Mouse (Mus musculus) heart, adult 2 months (tissue): ENCODE measurements around the gene Fcgr2b. TPM values are rescaled to one million over a fixed set of nuclear protein-coding genes. Genes with fewer than 3 reads are reported as not detected.
"Not testable (repeated sequence)": the region's sequence is repeated elsewhere in the genome, so short reads cannot be mapped to it uniquely, and the experiment has no call there.

Experiments
- DNase-seq, 2 experiments: peaks; one replicate each; pipeline ENCODE4 v3.0.0; 2021
- H3K27ac ChIP-seq: fragments of 200-600 bp; 2 replicates; pipeline ENCODE4 v1.8.1; 2022
- H3K27me3 ChIP-seq: fragments of 200-500 bp; 2 replicates; pipeline ENCODE4 v1.6.1; 2012; ENCODE audit warnings: mild to moderate bottlenecking, low read length, inconsistent platforms, mixed read lengths; ENCODE audit not compliant: control insufficient read depth, insufficient read depth
- H3K36me3 ChIP-seq: fragments of 200-500 bp; 2 replicates; pipeline ENCODE4 v1.6.1; 2012; ENCODE audit warnings: low read length, inconsistent platforms; ENCODE audit not compliant: control insufficient read depth, insufficient read depth
- H3K4me1 ChIP-seq: fragments of 200-500 bp; 2 replicates; pipeline ENCODE4 v1.6.1; 2011; ENCODE audit warnings: low read length; ENCODE audit not compliant: control insufficient read depth, insufficient read depth
- H3K4me3 ChIP-seq: fragments of 200-600 bp; 2 replicates; pipeline ENCODE4 v1.8.1; 2022
- H3K79me2 ChIP-seq: fragments of 200-500 bp; replicated peaks from 2 replicates; pipeline ENCODE4 v1.6.1; 2012; ENCODE audit warnings: mild to moderate bottlenecking, inconsistent platforms, low read length, moderate library complexity, mixed read lengths; ENCODE audit not compliant: control insufficient read depth, insufficient read depth
- H3K9ac ChIP-seq: fragments of 200-500 bp; 2 replicates; pipeline ENCODE4 v1.6.1; 2012; ENCODE audit warnings: low read depth, mild to moderate bottlenecking, control low read depth, inconsistent platforms, low read length, mixed read lengths
- CTCF ChIP-seq: fragments of 200-600 bp; IDR thresholded peaks from 2 replicates; pipeline ENCODE4 v1.8.1; 2022; ENCODE audit warnings: antibody characterized with exemption, mild to moderate bottlenecking, moderate library complexity
- EP300 ChIP-seq: fragments of 200-500 bp; IDR thresholded peaks from 2 replicates; pipeline ENCODE4 v1.6.1; 2011; ENCODE audit warnings: low read depth, low read length, control low read depth; ENCODE audit not compliant: insufficient read depth
- POLR2A ChIP-seq: fragments of 200-500 bp; IDR thresholded peaks from 2 replicates; pipeline ENCODE4 v1.6.1; 2011; ENCODE audit warnings: mild to moderate bottlenecking, low read depth, low read length, control low read depth; ENCODE audit not compliant: insufficient read depth
- WGBS: fragments of 180-500 bp; shearing (Covaris S2); methylation state at CpG from one replicate; pipeline ENCODE4 v1.1.7; 2018; 5-methylcytosine and 5-hydroxymethylcytosine counted together
- intact Hi-C: fragments of 180-260 bp; cut with DNase I; formaldehyde crosslinking; loops from one replicate; pipeline ENCODE4 v1.15.1; 2025
- polyA plus RNA-seq: library from polyadenylated mRNA; depleted of rRNA; stranded (reverse); fragments of >200 nt; gene quantifications from 2 replicates; pipeline ENCODE4 v1.2.3, GENCODE M21; 2012
- total RNA-seq, 2 experiments: library from RNA; stranded (reverse); gene quantifications; 2 replicates each; pipeline ENCODE4 v1.2.3; 2021

Fcgr2b gene
- total and polyA plus RNA-seq, 3 experiments, result 7.4 to 10.9 (median 8.4) TPM

- Histone ChIP-seq H3K4me1 (no peaks in the 10 kb centered on the region; the same call in 1 of the 2 replicates), H3K27ac (no peak overlapping the region), H3K27me3 (no peaks in the 10 kb centered on the region), H3K79me2 (no peaks in the 10 kb centered on the region), H3K4me3 (no peak overlapping the region), H3K36me3 (no peaks in the 10 kb centered on the region), H3K9ac (no peak overlapping the region)
- no peak for DNase-seq
- intact Hi-C loops, result loop anchor here (1.0 kb wide), 1 partner anchor 9 kb away; no protein-coding TSS in a partner anchor
- 70% methylated on average over 3 of the region's 3 CpGs for WGBS
- no peak for TF ChIP-seq EP300
- TF ChIP-seq CTCF, result no peak
- no peak for TF ChIP-seq POLR2A
Observed at GRCm38 (mm10) chr1:170950772-170951171, 25.6 kb downstream of the Fcgr2b start.

GRCm38 (mm10) chr1:170944908-170945307, 31.4 kb downstream of the Fcgr2b start:
- DNase-seq, H3K9ac ChIP-seq, H3K4me3 ChIP-seq, H3K4me1 ChIP-seq, H3K36me3 ChIP-seq, H3K27ac ChIP-seq, intact Hi-C loops, H3K79me2 ChIP-seq, H3K27me3 ChIP-seq: not testable (repeated sequence)
- WGBS, result 93% methylated on average over 3 of the region's 9 CpGs

GRCm38 (mm10) chr1:170944151-170944550, 32.2 kb downstream of the Fcgr2b start:
- H3K4me1 ChIP-seq, H3K9ac ChIP-seq, intact Hi-C loops, DNase-seq, H3K27ac ChIP-seq, H3K27me3 ChIP-seq, H3K79me2 ChIP-seq, H3K36me3 ChIP-seq, H3K4me3 ChIP-seq: not testable (repeated sequence)
- 97% methylated on average over 9 of the region's 9 CpGs for WGBS

- no peaks in the 10 kb centered on the region for H3K4me1 ChIP-seq
- H3K36me3 ChIP-seq, result no peaks in the 10 kb centered on the region
- DNase-seq, result peak in 1 of 2 experiments; percentile 46
- H3K27ac ChIP-seq, result no peak overlapping the region
- intact Hi-C loops, result no loop called here
- WGBS, result 81% methylated on average over 12 of the region's 12 CpGs
- H3K79me2 ChIP-seq, result no peaks in the 10 kb centered on the region
- H3K9ac ChIP-seq, result no peak overlapping the region
- TF ChIP-seq EP300 (no peak), POLR2A (no peak), CTCF (no peak)
- no peaks in the 10 kb centered on the region for H3K27me3 ChIP-seq
- no peak overlapping the region for H3K4me3 ChIP-seq
Observed at GRCm38 (mm10) chr1:170939255-170939654, 37.1 kb downstream of the Fcgr2b start.

GRCm38 (mm10) chr1:170934383-170934782, 42.0 kb downstream of the Fcgr2b start:
- Histone ChIP-seq H3K27me3 (no peaks in the 10 kb centered on the region), H3K27ac (no peak overlapping the region), H3K36me3 (no peaks in the 10 kb centered on the region), H3K4me3 (no peak overlapping the region), H3K79me2 (no peaks in the 10 kb centered on the region), H3K4me1 (no peaks in the 10 kb centered on the region), H3K9ac (no peak overlapping the region)
- 51% methylated on average over 2 of the region's 2 CpGs for WGBS
- TF ChIP-seq CTCF (no peak), POLR2A (no peak)
- no peak for DNase-seq
- intact Hi-C loops, result no loop called here

GRCm38 (mm10) chr1:170933940-170934339, 42.4 kb downstream of the Fcgr2b start:
- Histone ChIP-seq H3K27me3 (no peaks in the 10 kb centered on the region), H3K79me2 (no peaks in the 10 kb centered on the region), H3K4me1 (no peaks in the 10 kb centered on the region), H3K27ac (no peak overlapping the region), H3K4me3 (no peak overlapping the region), H3K36me3 (no peaks in the 10 kb centered on the region), H3K9ac (no peak overlapping the region)
- TF ChIP-seq POLR2A (no peak), EP300 (no peak), CTCF (no peak)
- intact Hi-C loops, result no loop called here
- DNase-seq, result no peak
- 69% methylated on average over 1 of the region's 1 CpGs for WGBS
